Mouse (Mus musculus) megakaryocyte, adult 5-6 weeks (primary cell): ENCODE results near the gene Klhl1. TPM values are rescaled to one million over a fixed set of nuclear protein-coding genes. Genes with fewer than 3 reads are reported as not detected.
"Not testable (repeated sequence)": the region's sequence is repeated elsewhere in the genome, so short reads cannot be mapped to it uniquely, and the experiment has no call there.

Source experiments
- ATAC-seq: 2 replicates; pipeline ENCODE4 v1.8.0; 2016; ENCODE audit warnings: mild to moderate bottlenecking, inconsistent platforms; ENCODE audit not compliant: poor library complexity, severe bottlenecking
- total RNA-seq, 2 experiments: library from RNA; stranded (forward) in 1 of 2; stranded (reverse) in 1 of 2; fragments of 153-499, 151-499 nt in 1 of 2; fragments of 221-1000, 200-1000 nt in 1 of 2; gene quantifications; 2 replicates each; pipeline versions ENCODE4 v1.2.3 to v1.2.4; 2015 to 2017

Klhl1 gene
- total RNA-seq (2015) (not detected in 2 replicates), total RNA-seq (2017) (not detected in 2 replicates)

- ATAC-seq = no peak
Measured at GRCm38 (mm10) chr14:96518954-96519682, at the start of gene Klhl1. Gene Klhl1 (minus strand): TSS chr14:96519102.

DNA sequence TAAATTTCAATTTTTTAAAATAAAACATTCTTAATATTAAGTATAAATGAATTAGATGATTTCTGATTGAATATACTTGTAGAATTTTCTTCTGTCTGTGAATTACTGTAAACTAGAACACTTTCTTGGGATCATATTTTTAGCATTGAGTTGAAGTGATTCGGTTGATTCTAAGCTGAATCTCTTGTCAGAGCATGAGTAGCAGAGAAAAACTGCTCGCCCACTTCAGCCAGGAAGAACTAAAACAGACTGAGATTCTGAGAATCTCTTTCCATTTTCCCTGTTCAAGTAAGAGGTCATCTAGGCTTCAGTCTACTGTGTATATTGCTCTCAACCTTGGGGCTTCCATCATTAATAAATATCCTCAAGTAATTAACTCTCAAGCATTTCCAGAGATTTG lies 34.8 kb upstream of the Klhl1 start:
- no peak for ATAC-seq

- ATAC-seq = no peak
Measured at GRCm38 (mm10) chr14:96518151-96518953, 550 bp downstream of the Klhl1 start.

DNA sequence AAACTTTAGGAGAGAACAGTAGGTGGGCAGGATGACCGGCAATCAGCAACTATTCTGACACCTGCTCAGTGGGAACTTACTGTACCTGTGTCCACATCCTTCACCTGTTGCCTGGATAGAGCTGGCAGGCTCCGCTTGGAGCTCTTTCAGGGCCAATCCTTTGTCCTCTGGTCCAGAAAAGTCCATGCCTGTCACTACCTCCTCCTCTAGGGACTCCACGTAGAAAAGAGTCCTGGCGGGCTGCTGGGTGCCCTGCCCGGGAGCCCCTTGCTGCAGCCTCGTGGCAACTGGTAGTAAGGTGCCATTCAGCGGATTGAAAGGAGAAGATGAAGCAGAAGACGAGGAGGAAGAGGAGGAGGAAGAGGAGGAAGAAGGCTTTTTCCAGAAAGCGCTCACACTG lies 1.2 kb downstream of the Klhl1 start:
- ATAC-seq = no peak

DNA sequence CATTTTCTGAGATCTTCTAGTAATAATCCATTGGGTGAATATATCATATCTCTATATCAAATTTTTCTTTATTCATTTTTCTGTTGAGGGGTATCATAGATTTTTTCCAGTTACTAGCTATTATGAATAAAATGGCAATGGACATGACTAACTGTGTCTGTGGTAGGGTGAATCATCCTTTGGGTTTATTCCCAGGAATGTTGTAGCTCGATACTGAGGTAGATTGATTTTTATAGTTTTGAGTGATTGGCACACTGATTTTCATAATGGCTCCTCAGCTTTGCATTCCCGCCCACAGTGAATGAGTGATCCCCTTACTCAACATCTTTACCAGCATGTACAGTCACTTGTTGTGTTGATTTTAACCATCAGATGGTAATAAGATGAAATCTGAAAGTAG lies 19.0 kb downstream of the Klhl1 start:
- no peak for ATAC-seq

- ATAC-seq = no peak
Measured at GRCm38 (mm10) chr14:96471812-96472211, 47.1 kb downstream of the Klhl1 start.

DNA sequence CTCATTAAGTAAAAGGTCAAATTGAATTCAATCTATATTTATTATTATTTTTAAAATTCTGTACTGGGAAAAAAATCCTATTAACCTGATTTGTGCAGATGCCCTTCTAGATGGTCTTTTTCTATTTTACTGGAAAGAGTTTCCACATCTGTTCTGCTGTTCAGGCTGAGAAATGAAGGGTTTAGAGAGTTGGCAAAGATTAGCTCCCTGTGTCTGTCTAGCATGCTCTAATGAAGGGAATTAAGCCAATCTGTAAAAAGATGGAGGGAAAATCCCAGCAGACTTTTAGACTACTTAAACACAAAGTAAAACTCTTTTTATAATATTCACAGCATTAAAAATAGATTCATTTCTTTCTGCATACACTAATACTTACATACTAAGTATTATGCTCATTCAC lies 47.6 kb downstream of the Klhl1 start:
- no peak for ATAC-seq

DNA sequence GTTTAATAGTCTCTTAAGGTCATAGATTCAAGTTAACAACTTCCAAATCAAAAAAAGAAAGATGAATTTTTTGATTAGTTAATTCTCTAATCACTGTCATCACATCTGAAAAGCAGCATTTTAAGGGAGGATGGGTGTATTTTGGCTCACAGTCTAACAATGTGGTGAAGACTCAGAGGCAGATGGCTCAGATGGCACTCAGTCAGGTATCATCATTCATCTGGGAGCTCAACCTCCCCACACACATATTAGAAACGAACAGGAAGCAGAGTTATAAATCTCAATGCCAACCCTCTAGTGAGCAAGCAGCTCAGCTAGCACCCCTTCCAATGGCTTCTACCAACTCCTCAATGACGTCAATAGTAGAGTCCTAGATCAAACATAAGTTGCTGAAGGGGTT lies 57.1 kb downstream of the Klhl1 start:
- no peak for ATAC-seq

DNA sequence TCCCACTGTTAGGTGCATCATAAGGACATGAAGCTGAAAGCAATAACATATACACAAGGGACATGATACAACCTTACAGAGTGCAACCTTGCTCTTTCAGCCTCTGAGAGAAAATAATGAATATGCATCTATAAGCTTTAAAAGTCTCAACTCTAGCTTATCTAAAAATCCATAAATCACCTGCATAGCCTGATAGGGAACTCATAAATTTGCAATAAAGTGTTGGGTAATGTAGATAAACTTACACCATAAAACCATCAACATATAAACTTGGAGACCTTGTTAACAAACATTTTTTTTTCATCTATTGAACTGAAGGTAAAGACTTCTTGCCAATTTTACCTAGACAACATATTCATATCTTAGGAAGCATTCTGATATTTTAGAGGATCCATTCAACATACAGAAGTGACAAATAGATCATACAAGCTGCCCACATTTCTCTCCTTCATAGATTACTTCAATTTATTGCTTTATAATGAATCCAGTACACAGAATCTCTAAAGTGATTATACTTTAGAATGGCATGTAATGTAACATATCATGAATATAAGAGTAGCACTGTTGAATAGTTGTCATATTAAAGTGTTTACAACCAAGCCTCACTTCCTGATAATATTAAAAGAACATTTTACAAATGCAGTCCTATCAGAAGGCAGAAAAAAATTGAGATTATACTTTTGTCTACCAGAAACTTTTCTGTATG lies 126.7 kb downstream of the Klhl1 start:
- no peak for ATAC-seq

GRCm38 (mm10) chr14:96362727-96363126 lies 156.2 kb downstream of the Klhl1 start:
- ATAC-seq = no peak

DNA sequence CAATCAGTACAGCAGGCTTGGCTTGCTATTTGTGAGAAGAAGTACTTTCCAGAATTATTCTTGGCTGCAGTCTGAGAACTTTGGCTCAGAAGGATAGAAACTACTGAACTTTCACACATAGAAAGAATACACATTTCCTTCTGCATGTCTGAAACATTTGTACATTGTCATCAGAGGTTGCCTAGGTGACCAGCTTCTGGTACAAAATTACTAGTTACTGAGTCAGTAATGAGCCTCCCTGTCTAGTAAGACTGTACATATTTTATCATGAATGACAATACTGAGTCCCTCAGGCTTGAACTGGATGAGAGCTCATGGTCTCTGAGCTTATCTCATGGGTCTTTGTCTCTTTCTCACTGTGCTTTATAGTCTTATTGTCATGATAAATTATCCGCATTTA lies 170.7 kb downstream of the Klhl1 start:
- no peak for ATAC-seq

- no peak for ATAC-seq
Measured at GRCm38 (mm10) chr14:96331069-96331468, 187.8 kb downstream of the Klhl1 start.

- ATAC-seq = no peak
Measured at GRCm38 (mm10) chr14:96217805-96218441, 301.0 kb downstream of the Klhl1 start.

DNA sequence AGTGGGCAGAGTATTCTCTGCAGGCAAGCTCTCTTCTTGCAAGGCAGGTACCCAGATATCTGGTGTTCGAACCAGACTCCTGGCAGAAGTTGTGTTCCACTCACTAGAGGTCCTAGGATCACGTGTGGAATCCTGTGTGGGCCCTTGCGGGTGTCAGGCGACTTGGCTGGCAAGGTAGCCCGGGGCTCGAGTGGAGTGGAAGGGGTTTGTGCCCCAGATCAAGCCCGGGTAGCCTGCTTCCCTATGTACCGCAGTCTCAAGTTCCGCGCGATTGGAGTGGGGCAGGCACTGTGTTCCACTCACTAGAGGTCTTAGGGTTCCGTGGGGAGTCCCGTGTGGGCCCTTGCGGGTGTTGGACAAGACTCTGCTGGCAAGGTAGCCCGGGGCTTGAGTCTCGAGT lies 324.1 kb downstream of the Klhl1 start:
- ATAC-seq = not testable (repeated sequence)

DNA sequence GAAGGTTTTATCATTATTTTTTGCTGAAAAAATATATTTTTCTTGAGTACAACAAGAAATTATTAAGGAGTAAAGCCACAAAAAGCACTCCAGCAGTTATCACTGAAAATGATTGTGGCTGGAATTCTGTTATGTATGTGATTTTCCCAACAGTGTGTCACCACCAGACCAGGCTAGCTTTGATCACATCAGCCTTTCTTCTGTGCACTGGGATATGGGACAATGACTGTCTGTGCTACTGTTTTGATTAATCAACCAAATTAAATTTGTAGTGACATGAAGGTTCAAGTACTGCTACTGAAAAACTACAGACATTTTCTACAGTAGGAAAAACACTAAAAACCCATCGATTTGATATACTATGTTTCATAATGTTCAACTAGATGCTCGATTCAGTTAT lies 344.4 kb downstream of the Klhl1 start:
- ATAC-seq = no peak

DNA sequence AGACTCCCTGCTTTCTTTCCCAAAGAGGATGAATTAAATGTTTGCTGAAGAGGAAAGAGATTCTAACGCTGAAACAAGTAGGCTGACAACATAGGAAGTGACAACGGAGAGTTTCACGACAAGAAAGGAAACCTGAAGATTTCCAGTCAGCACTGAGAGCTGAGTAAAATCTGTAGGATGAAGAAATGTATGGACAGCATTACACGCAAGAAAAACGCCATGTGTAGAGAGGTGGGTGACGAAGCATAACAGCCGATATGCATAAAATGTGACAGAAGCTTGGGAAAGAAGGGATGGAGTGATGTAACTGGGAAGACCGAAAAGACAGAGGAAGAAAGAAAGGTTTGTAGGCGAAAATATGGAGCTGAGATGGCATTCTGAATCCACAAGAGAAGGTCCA lies 375.8 kb downstream of the Klhl1 start:
- no peak for ATAC-seq

- ATAC-seq = no peak
Measured at GRCm38 (mm10) chr14:96140246-96140645, 378.7 kb downstream of the Klhl1 start.

- no peak for ATAC-seq
Measured at GRCm38 (mm10) chr14:96107396-96107795, 411.5 kb downstream of the Klhl1 start.

DNA sequence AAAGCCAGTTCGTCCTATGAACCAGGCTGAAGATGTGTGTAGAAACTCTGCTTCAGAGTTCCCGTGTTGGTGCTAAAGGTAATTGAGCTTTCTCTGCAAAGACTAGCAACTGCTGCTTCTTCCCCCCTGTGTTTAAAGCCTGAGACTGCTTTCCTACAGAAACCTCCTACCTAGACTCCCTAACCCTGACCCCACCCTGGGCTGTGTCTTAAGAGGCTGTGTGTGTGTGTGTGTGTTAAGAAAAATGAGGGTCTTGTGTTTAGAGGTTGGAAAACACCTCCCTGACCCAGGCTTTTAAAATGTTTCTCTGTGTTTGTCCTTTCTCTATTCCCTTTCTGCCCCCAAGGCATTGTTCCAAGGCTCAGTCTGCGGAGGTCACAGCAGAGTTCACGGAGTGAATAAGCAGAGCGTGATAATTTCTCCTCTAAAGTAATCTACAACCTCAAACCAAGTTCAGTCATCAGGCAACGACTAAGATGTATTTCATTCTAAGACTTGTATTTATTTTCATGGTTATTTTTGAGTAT lies 437.2 kb downstream of the Klhl1 start:
- ATAC-seq = no peak

DNA sequence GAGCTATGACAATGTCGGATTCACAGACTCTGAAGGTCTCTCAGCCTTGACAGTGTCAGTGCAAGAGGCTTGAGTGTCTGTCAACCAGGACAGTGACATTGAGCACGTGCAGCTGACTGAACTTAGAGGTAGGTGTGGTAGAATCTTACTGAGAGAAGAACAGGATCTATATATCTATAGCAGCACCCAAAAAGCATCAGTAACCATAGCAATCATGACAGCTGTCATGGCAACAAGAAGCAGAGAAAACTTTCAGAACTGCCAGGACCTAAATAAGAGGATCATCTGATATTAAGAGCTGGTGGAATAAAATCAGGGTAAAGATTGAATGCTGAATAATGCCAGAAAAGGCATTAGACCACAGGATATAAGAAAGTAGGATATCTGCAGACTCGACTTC lies 453.0 kb downstream of the Klhl1 start:
- no peak for ATAC-seq
